Mouse (Mus musculus) midbrain, embryonic 14.5 days (tissue): ENCODE measurements at regions not wholly inside any gene's neighbourhood (a gene's known extent, or its start where the extent isn't known, plus 50 kb on each side); places are given as distances from the start of the nearest gene placed in this dataset.

Experiments
- ATAC-seq: fragments of 200-750 bp; cut with Nextera tagmentation; 2 replicates; pipeline ENCODE4 v1.8.0; 2017; ENCODE audit warnings: moderate number of reproducible peaks, moderate library complexity; ENCODE audit not compliant: low FRiP score, low TSS enrichment
- DNase-seq: peaks from one replicate; pipeline ENCODE4 v3.0.0-alpha.2; 2015
- H3K27ac ChIP-seq: fragments of 300-500 bp; sonication (generic); replicated peaks from 2 replicates; pipeline ENCODE4 v1.5.1; 2014; ENCODE audit warnings: mild to moderate bottlenecking, low read depth, low read length, moderate library complexity
- H3K27me3 ChIP-seq: fragments of 300-500 bp; sonication (generic); 2 replicates; pipeline ENCODE4 v1.6.1; 2014; ENCODE audit warnings: low read length, control low read depth, mixed read lengths; ENCODE audit not compliant: control insufficient read depth, insufficient read depth
- H3K36me3 ChIP-seq: fragments of 300-500 bp; sonication (generic); 2 replicates; pipeline ENCODE4 v1.6.1; 2014; ENCODE audit warnings: low read length, control low read depth; ENCODE audit not compliant: control insufficient read depth, insufficient read depth
- H3K4me1 ChIP-seq: fragments of 300-500 bp; sonication (generic); 2 replicates; pipeline ENCODE4 v1.6.1; 2014; ENCODE audit warnings: mild to moderate bottlenecking, antibody characterized with exemption, low read length, control low read depth; ENCODE audit not compliant: control insufficient read depth, insufficient read depth
- H3K4me2 ChIP-seq: fragments of 300-500 bp; sonication (generic); 2 replicates; pipeline ENCODE4 v1.6.1; 2014; ENCODE audit warnings: mild to moderate bottlenecking, low read length, moderate library complexity
- H3K4me3 ChIP-seq: fragments of 300-500 bp; sonication (generic); replicated peaks from 2 replicates; pipeline ENCODE4 v1.5.1; 2014; ENCODE audit warnings: low read depth, low read length
- H3K9ac ChIP-seq: fragments of 300-500 bp; sonication (generic); replicated peaks from 2 replicates; pipeline ENCODE4 v1.6.1; 2014; ENCODE audit warnings: mild to moderate bottlenecking, low read length, moderate library complexity
- H3K9me3 ChIP-seq: fragments of 300-500 bp; sonication (generic); 2 replicates; pipeline ENCODE4 v1.6.1; 2016; ENCODE audit warnings: low read length, control low read depth, mixed read lengths; ENCODE audit not compliant: control insufficient read depth
- WGBS: fragments of 180-500 bp; shearing (Covaris S2); extraction: QIAGEN DNeasy Blood & Tissue Kit; methylation state at CpG from one replicate; pipeline ENCODE4 v1.1.7; 2014; 5-methylcytosine and 5-hydroxymethylcytosine counted together

DNA sequence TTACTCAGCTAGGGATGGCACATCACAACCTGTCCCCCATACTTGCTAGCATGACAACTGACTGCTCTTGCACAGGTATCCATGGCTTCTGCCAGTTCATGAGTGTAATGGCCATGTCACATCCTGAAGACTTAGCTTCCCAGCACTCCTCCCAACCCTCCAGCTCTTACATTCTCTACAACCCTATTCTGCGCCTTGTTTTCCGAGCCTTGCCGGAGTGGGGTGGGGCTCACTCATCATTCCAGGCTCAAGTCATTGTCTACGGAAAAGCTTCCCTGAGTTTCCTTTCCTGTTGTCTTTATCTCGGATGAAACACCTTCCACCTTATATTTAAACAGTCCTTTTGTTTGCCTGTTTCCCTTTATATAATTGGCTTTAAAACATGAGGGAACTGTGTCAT lies 69.6 kb downstream of the Prdm13 start:
- Histone ChIP-seq H3K4me3 (no peak overlapping the region), H3K27me3 (no peaks in the 10 kb centered on the region), H3K27ac (no peak overlapping the region), H3K4me2 (no peak overlapping the region), H3K9ac (no peak overlapping the region), H3K9me3 (no peaks in the 10 kb centered on the region), H3K4me1 (no peaks in the 10 kb centered on the region), H3K36me3 (no peaks in the 10 kb centered on the region)
- no peak for DNase-seq
- 86% methylated on average over 5 of the region's 5 CpGs for WGBS
- no peak for ATAC-seq

DNA sequence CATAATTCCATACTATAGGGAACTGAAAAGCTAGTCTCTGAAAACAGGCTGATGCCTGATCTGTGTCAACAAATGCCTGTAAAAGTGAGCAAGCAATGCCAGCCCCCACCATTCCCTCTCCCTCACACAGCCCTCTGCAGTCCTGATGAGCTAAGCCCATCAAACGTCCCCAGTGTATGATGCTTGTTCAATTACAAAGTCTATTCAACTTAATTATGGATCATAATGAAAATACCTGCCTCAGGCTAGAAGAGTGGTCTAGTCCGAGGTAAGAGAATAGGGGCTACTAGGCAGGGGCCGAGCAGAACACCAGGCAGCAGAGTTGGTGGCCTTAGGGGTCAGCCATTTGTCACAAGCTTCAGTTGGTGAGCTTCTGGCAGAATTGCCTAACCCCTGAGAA lies 71.3 kb downstream of the Prdm13 start:
- Histone ChIP-seq H3K9me3 (no peaks in the 10 kb centered on the region), H3K27ac (no peak overlapping the region), H3K36me3 (no peaks in the 10 kb centered on the region), H3K9ac (no peak overlapping the region), H3K4me3 (no peak overlapping the region), H3K27me3 (no peaks in the 10 kb centered on the region), H3K4me1 (no peaks in the 10 kb centered on the region), H3K4me2 (no peak overlapping the region)
- DNase-seq (no peak), ATAC-seq (0 out of 2 replicates have a peak, but pooled peaks have one; percentile 36)
- WGBS, result 41% methylated on average over 3 of the region's 3 CpGs

GRCm38 (mm10) chr4:21611531-21612282 lies 74.1 kb downstream of the Prdm13 start:
- ATAC-seq, result 0 out of 2 replicates have a peak, but pooled peaks have one; percentile 48
- 72% methylated on average over 5 of the region's 5 CpGs for WGBS
- Histone ChIP-seq H3K36me3 (no peaks in the 10 kb centered on the region), H3K27me3 (no peaks in the 10 kb centered on the region), H3K9ac (no peak overlapping the region), H3K9me3 (no peaks in the 10 kb centered on the region), H3K27ac (no peak overlapping the region), H3K4me1 (no peaks in the 10 kb centered on the region), H3K4me3 (no peak overlapping the region), H3K4me2 (no peak overlapping the region)
- DNase-seq, result no peak

- Histone ChIP-seq H3K27me3 (no peaks in the 10 kb centered on the region), H3K4me2 (no peak overlapping the region), H3K4me3 (no peak overlapping the region), H3K27ac (no peak overlapping the region), H3K9me3 (no peaks in the 10 kb centered on the region), H3K4me1 (no peaks in the 10 kb centered on the region), H3K9ac (no peak overlapping the region), H3K36me3 (no peaks in the 10 kb centered on the region)
- DNase-seq, result no peak
- no peak for ATAC-seq
- 65% methylated on average over 2 of the region's 2 CpGs for WGBS
Observed at GRCm38 (mm10) chr4:21598024-21598423, 87.7 kb downstream of the Prdm13 start.

GRCm38 (mm10) chr4:21547771-21548170 lies 138.0 kb downstream of the Prdm13 start:
- Histone ChIP-seq H3K9me3 (no peaks in the 10 kb centered on the region), H3K4me2 (no peak overlapping the region), H3K4me3 (no peak overlapping the region), H3K9ac (no peak overlapping the region), H3K4me1 (no peaks in the 10 kb centered on the region), H3K27me3 (no peaks in the 10 kb centered on the region), H3K36me3 (no peaks in the 10 kb centered on the region), H3K27ac (no peak overlapping the region)
- WGBS, result 89% methylated on average over 3 of the region's 3 CpGs
- ATAC-seq (no peak), DNase-seq (no peak)

DNA sequence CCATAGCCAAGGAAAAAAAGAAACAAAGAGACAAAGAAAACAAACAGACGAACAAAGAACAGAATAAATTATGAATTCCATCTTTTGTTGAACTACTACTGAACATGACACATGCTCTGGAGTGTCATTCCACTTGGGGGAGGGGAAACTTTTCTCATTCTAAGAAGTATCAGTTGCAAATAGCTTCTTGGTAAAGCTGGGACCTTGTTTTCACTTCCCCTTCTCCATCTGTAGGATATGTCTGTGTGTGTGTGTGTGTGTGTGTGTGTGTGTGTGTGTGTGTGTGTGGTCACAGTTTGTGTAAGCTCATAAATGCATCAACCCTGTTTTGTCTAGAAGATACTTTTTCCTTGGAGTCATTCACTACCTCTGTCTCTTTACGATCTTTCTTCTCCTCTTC lies 146.2 kb downstream of the Prdm13 start:
- 84% methylated on average over 2 of the region's 2 CpGs for WGBS
- Histone ChIP-seq H3K27me3 (no peaks in the 10 kb centered on the region), H3K4me1 (no peaks in the 10 kb centered on the region), H3K4me3 (no peak overlapping the region), H3K4me2 (no peak overlapping the region), H3K27ac (no peak overlapping the region), H3K9me3 (no peaks in the 10 kb centered on the region), H3K9ac (no peak overlapping the region), H3K36me3 (no peaks in the 10 kb centered on the region)
- no peak for DNase-seq
- no peak for ATAC-seq

DNA sequence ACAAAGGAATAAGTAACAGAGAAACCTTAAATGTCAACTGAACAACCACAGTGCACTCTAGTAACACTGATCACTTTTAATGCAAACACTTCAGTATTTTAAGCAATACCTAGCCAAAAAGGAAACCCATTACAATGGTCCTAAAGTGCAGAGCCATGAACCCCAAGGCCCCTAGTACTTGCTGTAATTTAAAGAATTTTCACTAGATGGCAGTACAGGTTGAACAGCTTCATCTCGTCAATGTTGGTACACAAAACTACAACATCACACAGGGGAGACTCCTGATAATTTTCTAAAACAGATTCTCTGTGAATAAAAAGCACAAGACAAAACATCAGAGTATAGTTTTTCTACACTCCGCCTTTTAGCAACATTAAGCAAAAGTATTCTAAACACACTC lies 149.8 kb downstream of the Prdm13 start:
- Histone ChIP-seq H3K4me2 (no peak overlapping the region), H3K9ac (no peak overlapping the region), H3K4me3 (no peak overlapping the region), H3K9me3 (no peaks in the 10 kb centered on the region), H3K36me3 (no peaks in the 10 kb centered on the region), H3K4me1 (no peaks in the 10 kb centered on the region), H3K27ac (no peak overlapping the region), H3K27me3 (no peaks in the 10 kb centered on the region)
- 29% methylated on average over 2 of the region's 2 CpGs for WGBS
- ATAC-seq (no peak), DNase-seq (peak; percentile 73)

GRCm38 (mm10) chr4:21532186-21532585 lies 153.6 kb downstream of the Prdm13 start:
- Histone ChIP-seq H3K27ac (no peak overlapping the region), H3K36me3 (no peaks in the 10 kb centered on the region), H3K4me2 (no peak overlapping the region), H3K4me1 (no peaks in the 10 kb centered on the region), H3K9me3 (no peaks in the 10 kb centered on the region), H3K9ac (no peak overlapping the region), H3K27me3 (no peaks in the 10 kb centered on the region), H3K4me3 (no peak overlapping the region)
- 33% methylated on average over 4 of the region's 4 CpGs for WGBS
- ATAC-seq, result no peak
- peak; percentile 10 for DNase-seq
